Mouse (Mus musculus) CH12.LX (cell line): ENCODE data around the gene Sdsl.

ENCODE experiments used
- CHD2 ChIP-seq: IDR thresholded peaks from 2 replicates; pipeline ENCODE4 v1.6.1; 2011; ENCODE audit warnings: low read length, improper control_type of control experiment
- CTCF ChIP-seq, 2 experiments: IDR thresholded peaks in 1 of 2; conservative IDR thresholded peaks in 1 of 2; 2 replicates each; pipeline ENCODE4 v1.5.1; 2011 to 2012; ENCODE audit warnings: low read depth in 2 of 2, low read length in 2 of 2, improper control_type of control experiment in 1 of 2, inconsistent platforms in 1 of 2, mild to moderate bottlenecking in 1 of 2, moderate library complexity in 1 of 2
- ELF1 ChIP-seq: IDR thresholded peaks from 2 replicates; pipeline ENCODE4 v1.6.1; 2014; ENCODE audit warnings: low read depth, mild to moderate bottlenecking, inconsistent platforms, low read length, improper control_type of control experiment
- JUN ChIP-seq: IDR thresholded peaks from 2 replicates; pipeline ENCODE4 v1.6.1; 2011; ENCODE audit warnings: low read depth, mild to moderate bottlenecking, low read length, improper control_type of control experiment, moderate library complexity; ENCODE audit not compliant: insufficient read depth
- MAFK ChIP-seq: IDR thresholded peaks from 2 replicates; pipeline ENCODE4 v1.6.1; 2011; ENCODE audit warnings: low read length, improper control_type of control experiment; ENCODE audit not compliant: insufficient replicate concordance
- MAZ ChIP-seq: IDR thresholded peaks from 2 replicates; pipeline ENCODE4 v1.6.1; 2012; ENCODE audit warnings: low read depth, mild to moderate bottlenecking, inconsistent platforms, low read length, improper control_type of control experiment, moderate library complexity
- POLR2A ChIP-seq: IDR thresholded peaks from 2 replicates; pipeline ENCODE4 v1.6.1; 2011; ENCODE audit warnings: low read depth, mild to moderate bottlenecking, improper control_type of control experiment, low read length
- RAD21 ChIP-seq: IDR thresholded peaks from 2 replicates; pipeline ENCODE4 v1.6.1; 2011; ENCODE audit warnings: low read depth, mild to moderate bottlenecking, low read length, improper control_type of control experiment, moderate library complexity
- TBP ChIP-seq: conservative IDR thresholded peaks from 2 replicates; pipeline ENCODE4 v1.6.1; 2011; ENCODE audit warnings: low read depth, low read length, improper control_type of control experiment
- TCF12 ChIP-seq: IDR thresholded peaks from 2 replicates; pipeline ENCODE4 v1.6.1; 2014; ENCODE audit warnings: low read depth, mild to moderate bottlenecking, inconsistent platforms, low read length, improper control_type of control experiment
- UBTF ChIP-seq: IDR thresholded peaks from 2 replicates; pipeline ENCODE4 v1.6.1; 2012; ENCODE audit warnings: low read depth, mild to moderate bottlenecking, inconsistent platforms, low read length, improper control_type of control experiment, moderate library complexity
- ZNF384 ChIP-seq: IDR thresholded peaks from 2 replicates; pipeline ENCODE4 v1.6.1; 2012; ENCODE audit warnings: low read depth, low read length, improper control_type of control experiment, inconsistent platforms

DNA sequence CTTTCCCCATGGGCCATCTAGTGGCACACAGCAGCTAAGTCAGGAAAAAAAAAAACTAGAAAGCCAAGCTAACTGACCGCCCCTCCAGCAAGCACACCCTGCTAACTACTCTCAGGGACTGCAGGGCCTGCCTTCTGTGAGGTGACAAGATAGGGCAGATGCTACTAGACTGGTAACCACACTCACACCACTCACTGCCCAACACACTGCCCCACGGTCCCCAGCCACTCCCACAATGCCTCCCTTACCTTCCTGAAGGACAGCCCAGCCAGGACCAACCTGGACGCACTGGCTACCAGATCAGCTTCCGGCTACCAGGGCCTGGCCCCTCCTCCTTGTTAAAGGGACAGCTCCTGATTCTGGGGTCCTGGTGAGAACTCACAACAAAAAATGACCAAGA is 5.6 kb downstream of the Sdsl start:
- TF ChIP-seq TCF12, result no peak
- no peak for TF ChIP-seq CHD2
- TF ChIP-seq CTCF (conservative IDR thresholded peaks at IDR 0.05 in 1 of 2, IDR thresholded peaks at IDR 0.05 in 1 of 2; ENCODE audit: low read depth in 2 of 2, low read length in 2 of 2), result no peak
- TF ChIP-seq RAD21, result no peak
- no peak for TF ChIP-seq MAZ
- TF ChIP-seq ZNF384, result no peak
- TF ChIP-seq ELF1, result 0 out of 2 replicates have a peak, but pooled peaks have one; percentile 36
- no peak for TF ChIP-seq MAFK
- TF ChIP-seq POLR2A, result no peak
- no peak for TF ChIP-seq TBP
- no peak for TF ChIP-seq JUN
- TF ChIP-seq UBTF, result no peak
